In genomic region chr5:38277098-38277866, GRCm38 (mm10) we compare ENCODE assay signal across 8 mouse cellular contexts. TPM values are rescaled to one million over a fixed set of nuclear protein-coding genes. Genes with fewer than 3 reads are reported as not detected.
DNase-seq lines count a peak whose midpoint lies in the region; ATAC-seq and TF ChIP-seq lines count a peak whose summit lies in the region.

No protein-coding gene starts in this region.

- H3K36me3 ChIP-seq in hindbrain, embryonic 15.5 days = no peaks in the 10 kb centered on the region
- H3K36me3 ChIP-seq in neural tube, embryonic 14.5 days (ENCODE audit: control insufficient read depth, insufficient read depth, low read length) = no peaks in the 10 kb centered on the region
- H3K36me3 ChIP-seq in thymus, adult 2 months (ENCODE audit: control insufficient read depth, insufficient read depth, low read length) = no peaks in the 10 kb centered on the region

- peak; percentile 45; the same call in 1 of the 2 replicates for ATAC-seq in hindbrain, embryonic 15.5 days (ENCODE audit: low FRiP score, low read depth)
- ATAC-seq in neural tube, embryonic 14.5 days (ENCODE audit: low read depth) = peak; percentile 47
- ATAC-seq in megakaryocyte-erythroid progenitor cell, adult 5-6 weeks (replicated peaks; ENCODE audit: low FRiP score, low TSS enrichment, poor library complexity, severe bottlenecking) = no peak

- H3K27me3 ChIP-seq in hindbrain, embryonic 15.5 days = peaks cover 58% of the 10 kb centered on the region
- peaks cover 39% of the 10 kb centered on the region for H3K27me3 ChIP-seq in neural tube, embryonic 14.5 days (ENCODE audit: control insufficient read depth, insufficient read depth, low read length)
- peaks cover 13% of the 10 kb centered on the region; the same call in 1 of the 2 replicates for H3K27me3 ChIP-seq in thymus, adult 2 months (ENCODE audit: control insufficient read depth, insufficient read depth, low read length)

- DNase-seq in left cerebral cortex, adult 2 months (ENCODE audit: extremely low spot score in 1 of 2, low spot score in 2 of 2) = no peak
- no peak for DNase-seq in left cerebral cortex, postnatal 25 days (ENCODE audit: low spot score in 2 of 2)
- peak; percentile 21 for DNase-seq in embryo, embryonic 9.5 days (ENCODE audit: extremely low spot score)
- DNase-seq in thymus, adult 2 months = no peak
- no peak for DNase-seq in lung, postnatal 25 days (ENCODE audit: low spot score)

- H3K4me3 ChIP-seq in left cerebral cortex, adult 2 months = 0 out of 2 replicates have a peak overlapping the region, but pooled peaks have one; percentile 11
- peak overlapping the region; percentile 33 for H3K4me3 ChIP-seq in hindbrain, embryonic 15.5 days
- peak overlapping the region; percentile 33 for H3K4me3 ChIP-seq in neural tube, embryonic 14.5 days (ENCODE audit: low read depth, low read length)
- H3K4me3 ChIP-seq in thymus, adult 2 months (ENCODE audit: control insufficient read depth, insufficient read depth, low read length) = no peak overlapping the region

- no peaks in the 10 kb centered on the region for H3K9me3 ChIP-seq in hindbrain, embryonic 15.5 days
- H3K9me3 ChIP-seq in neural tube, embryonic 14.5 days (ENCODE audit: control insufficient read depth, low read length) = no peaks in the 10 kb centered on the region

- H3K27ac ChIP-seq in left cerebral cortex, adult 2 months = no peak overlapping the region
- H3K27ac ChIP-seq in hindbrain, embryonic 15.5 days (replicated peaks) = no peak overlapping the region
- no peak overlapping the region for H3K27ac ChIP-seq in neural tube, embryonic 14.5 days (ENCODE audit: low read depth, low read length)
- no peak overlapping the region for H3K27ac ChIP-seq in thymus, adult 2 months (ENCODE audit: control insufficient read depth, insufficient read depth, low read length)

- WGBS in hindbrain, embryonic 15.5 days = 1% methylated on average over 53 of the region's 65 CpGs
- 1% methylated on average over 53 of the region's 65 CpGs for whole genome bisulfite sequencing in neural tube, embryonic 14.5 days
- 5% methylated on average over 65 of the region's 65 CpGs for WGBS in thymus, adult 2 months

- H3K4me2 ChIP-seq in hindbrain, embryonic 15.5 days = peak overlapping the region; percentile 57
- H3K4me2 ChIP-seq in neural tube, embryonic 14.5 days (ENCODE audit: low read depth, low read length) = peak overlapping the region; percentile 54

- no peak for TF ChIP-seq POLR2A in thymus, adult 2 months (IDR thresholded peaks at IDR 0.05; ENCODE audit: control insufficient read depth, extremely low read depth, insufficient read depth, low read length, poor library complexity)

- 0 out of 2 replicates have a peak overlapping the region, but pooled peaks have one; percentile 5 for H3K9ac ChIP-seq in hindbrain, embryonic 15.5 days
- H3K9ac ChIP-seq in neural tube, embryonic 14.5 days (replicated peaks; ENCODE audit: low read depth, low read length) = 0 out of 2 replicates have a peak overlapping the region, but pooled peaks have one; percentile 11

- intact Hi-C loops in left cerebral cortex, adult 2 months (cut with DNase I) = no loop called here
- intact Hi-C loops in left cerebral cortex, postnatal 25 days (cut with DNase I) = no loop called here

- no peak for TF ChIP-seq CTCF in left cerebral cortex, adult 2 months (IDR thresholded peaks at IDR 0.05)
- TF ChIP-seq CTCF in thymus, adult 2 months (IDR thresholded peaks at IDR 0.05; ENCODE audit: borderline replicate concordance, control insufficient read depth, extremely low read depth, insufficient read depth, low read length, poor library complexity) = no peak

- H3K4me1 ChIP-seq in hindbrain, embryonic 15.5 days (replicated peaks) = peaks cover 20% of the 10 kb centered on the region
- H3K4me1 ChIP-seq in neural tube, embryonic 14.5 days (ENCODE audit: control insufficient read depth, insufficient read depth, low read length) = peaks cover 8% of the 10 kb centered on the region; the same call in 1 of the 2 replicates
- H3K4me1 ChIP-seq in thymus, adult 2 months (replicated peaks; ENCODE audit: control insufficient read depth, insufficient read depth, low read length) = no peaks in the 10 kb centered on the region

RNA-seq across cellular contexts. Expression of gene Otop1, which starts 1.5 kb away (rescaled TPM):
- total RNA-seq in left cerebral cortex, adult 2 months (2021) = not detected
- total RNA-seq in left cerebral cortex, postnatal 25 days (2021) = not detected
- 0.05 and 0.12 TPM in 2 replicates for polyA plus RNA-seq in hindbrain, embryonic 15.5 days (2015; fragmentation: Nextera tagmentation; extraction: Ambion mirVana)
- polyA plus RNA-seq in neural tube, embryonic 14.5 days (2014; fragmentation: Nextera tagmentation; extraction: Ambion mirVana) = not detected in 2 replicates
- not detected in 2 replicates for total RNA-seq in megakaryocyte-erythroid progenitor cell, adult 5-6 weeks (2014; fragmentation: Nextera tagmentation)
- not detected in 2 replicates for total RNA-seq in megakaryocyte-erythroid progenitor cell, adult 5-6 weeks (2017)
- polyA plus RNA-seq in thymus, adult 2 months (2012; rRNA removed) = 2.2 and 5.9 TPM in 2 replicates

RNA-seq across cellular contexts. Expression of gene Tmem128, which starts 17.3 kb away (rescaled TPM):
- total RNA-seq in left cerebral cortex, adult 2 months (2021) = 10 to 100 TPM; 30.1 to 34.1 TPM
- total RNA-seq in left cerebral cortex, postnatal 25 days (2021) = 10 to 100 TPM; 35.8 to 37.4 TPM
- 84.6 and 90.3 TPM in 2 replicates for polyA plus RNA-seq in hindbrain, embryonic 15.5 days (2015; fragmentation: Nextera tagmentation; extraction: Ambion mirVana)
- polyA plus RNA-seq in neural tube, embryonic 14.5 days (2014; fragmentation: Nextera tagmentation; extraction: Ambion mirVana) = 110 and 112 TPM in 2 replicates
- total RNA-seq in megakaryocyte-erythroid progenitor cell, adult 5-6 weeks (2014; fragmentation: Nextera tagmentation) = 35.4 and 43.3 TPM in 2 replicates
- total RNA-seq in megakaryocyte-erythroid progenitor cell, adult 5-6 weeks (2017) = 16.2 and 28.8 TPM in 2 replicates
- polyA plus RNA-seq in thymus, adult 2 months (2012; rRNA removed) = 43.8 and 57.1 TPM in 2 replicates

RNA-seq across cellular contexts. Expression of gene Drd5, which starts 41.9 kb away (rescaled TPM):
- total RNA-seq in left cerebral cortex, adult 2 months (2021) = 1 to 10 TPM; 1.4 to 2.0 TPM
- 1 to 10 TPM; 1.3 to 1.6 TPM for total RNA-seq in left cerebral cortex, postnatal 25 days (2021)
- polyA plus RNA-seq in hindbrain, embryonic 15.5 days (2015; fragmentation: Nextera tagmentation; extraction: Ambion mirVana) = 0.59 and 0.73 TPM in 2 replicates
- 0.57 and 1.2 TPM in 2 replicates for polyA plus RNA-seq in neural tube, embryonic 14.5 days (2014; fragmentation: Nextera tagmentation; extraction: Ambion mirVana)
- not detected in 2 replicates for total RNA-seq in megakaryocyte-erythroid progenitor cell, adult 5-6 weeks (2014; fragmentation: Nextera tagmentation)
- not detected in 2 replicates for total RNA-seq in megakaryocyte-erythroid progenitor cell, adult 5-6 weeks (2017)
- polyA plus RNA-seq in thymus, adult 2 months (2012; rRNA removed) = 0.06 and 0.12 TPM in 2 replicates

RNA-seq across cellular contexts. Expression of gene Lyar, which starts 57.0 kb away (rescaled TPM):
- 10 to 100 TPM; 10.7 to 12.1 TPM for total RNA-seq in left cerebral cortex, adult 2 months (2021)
- 10 to 100 TPM; 11.0 to 11.9 TPM for total RNA-seq in left cerebral cortex, postnatal 25 days (2021)
- polyA plus RNA-seq in hindbrain, embryonic 15.5 days (2015; fragmentation: Nextera tagmentation; extraction: Ambion mirVana) = 40.5 and 43.1 TPM in 2 replicates
- polyA plus RNA-seq in neural tube, embryonic 14.5 days (2014; fragmentation: Nextera tagmentation; extraction: Ambion mirVana) = 37.3 and 44.6 TPM in 2 replicates
- total RNA-seq in megakaryocyte-erythroid progenitor cell, adult 5-6 weeks (2014; fragmentation: Nextera tagmentation) = 158 and 198 TPM in 2 replicates
- total RNA-seq in megakaryocyte-erythroid progenitor cell, adult 5-6 weeks (2017) = 267 and 298 TPM in 2 replicates
- polyA plus RNA-seq in thymus, adult 2 months (2012; rRNA removed) = 8.1 and 8.4 TPM in 2 replicates

RNA-seq across cellular contexts. Expression of gene Zbtb49, which starts 57.0 kb away (rescaled TPM):
- 10 to 100 TPM; 21.1 to 22.9 TPM for total RNA-seq in left cerebral cortex, adult 2 months (2021)
- total RNA-seq in left cerebral cortex, postnatal 25 days (2021) = 10 to 100 TPM; 16.0 to 22.7 TPM
- polyA plus RNA-seq in hindbrain, embryonic 15.5 days (2015; fragmentation: Nextera tagmentation; extraction: Ambion mirVana) = 18.1 and 20.5 TPM in 2 replicates
- 20.3 and 22.2 TPM in 2 replicates for polyA plus RNA-seq in neural tube, embryonic 14.5 days (2014; fragmentation: Nextera tagmentation; extraction: Ambion mirVana)
- total RNA-seq in megakaryocyte-erythroid progenitor cell, adult 5-6 weeks (2014; fragmentation: Nextera tagmentation) = 5.6 and 16.1 TPM in 2 replicates
- total RNA-seq in megakaryocyte-erythroid progenitor cell, adult 5-6 weeks (2017) = 6.8 and 13.5 TPM in 2 replicates
- 35.2 and 38.9 TPM in 2 replicates for polyA plus RNA-seq in thymus, adult 2 months (2012; rRNA removed)
